Mouse (Mus musculus): ENCODE data around the gene Omd.

DNA sequence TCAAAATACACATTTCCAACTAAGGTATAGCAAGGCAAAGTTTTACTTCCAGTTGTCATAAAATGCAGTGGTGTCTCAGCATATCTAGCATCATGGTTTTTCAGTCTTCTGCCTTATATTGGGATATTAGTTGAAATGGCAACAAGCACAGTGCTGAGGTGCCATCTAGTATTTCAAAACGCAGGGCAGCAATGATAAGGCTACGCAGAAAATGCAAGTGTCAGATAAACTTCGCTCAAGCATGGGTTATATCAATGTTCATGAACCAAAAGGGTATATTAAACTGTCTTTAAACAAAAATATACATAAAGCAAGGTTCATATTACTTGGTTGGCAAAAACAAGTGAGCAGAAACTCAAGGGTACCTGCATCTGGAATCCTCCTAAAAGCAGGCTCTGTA lies 34.8 kb downstream of the Omd start:
- TF ChIP-seq CTCF (IDR thresholded peaks at IDR 0.05; ENCODE audit: extremely low read depth, insufficient read length, insufficient replicate concordance, low read depth, low read length) (no peak), POLR2A (IDR thresholded peaks at IDR 0.05; ENCODE audit: low read depth, low read length) (no peak)
